25 mouse cellular contexts compared by ENCODE assay signal in genomic region chr2:93011465-93011864, GRCm38 (mm10).
"Had no signal": no experiment of that assay in that cellular context is flagged by ENCODE, and none has a peak within 500 bp of the region (broad histone marks: within the 10 kb centered on the region; RNA-seq: fewer than 3 reads in every experiment).

No protein-coding gene starts in this region.

- ATAC-seq: forebrain, embryonic 13.5 days; forebrain, embryonic 14.5 days; forebrain, embryonic 15.5 days; forebrain, embryonic 16.5 days; forebrain, postnatal 0 days had no signal

- DNase-seq: cerebellum, postnatal 14 days; cerebellum, postnatal 25 days; cerebellum, postnatal 36 days; embryo, embryonic 11 days; forebrain, postnatal 0 days; gastrocnemius, adult 2 months; gastrocnemius, postnatal 10 days; gastrocnemius, postnatal 14 days; gastrocnemius, postnatal 25 days; gastrocnemius, postnatal 36 days; heart, adult 11 months; heart, adult 18-20 months; heart, adult 2 months had no signal

- H3K9me3 ChIP-seq: embryonic facial prominence, embryonic 10.5 days; embryonic facial prominence, embryonic 12.5 days; embryonic facial prominence, embryonic 13.5 days; embryonic facial prominence, embryonic 15.5 days; forebrain, embryonic 10.5 days; forebrain, embryonic 12.5 days; forebrain, embryonic 13.5 days; forebrain, embryonic 15.5 days; heart, embryonic 10.5 days had no signal

- H3K27me3 ChIP-seq: embryonic facial prominence, embryonic 12.5 days; embryonic facial prominence, embryonic 13.5 days; embryonic facial prominence, embryonic 15.5 days; forebrain, embryonic 13.5 days; forebrain, embryonic 15.5 days had no signal

- H3K4me3 ChIP-seq: embryonic facial prominence, embryonic 10.5 days; embryonic facial prominence, embryonic 12.5 days; embryonic facial prominence, embryonic 13.5 days; embryonic facial prominence, embryonic 15.5 days; erythroblast, embryonic 14.5 days; forebrain, embryonic 10.5 days; forebrain, embryonic 12.5 days; forebrain, embryonic 13.5 days; forebrain, embryonic 15.5 days; gastrocnemius, adult 2 months; heart, adult 2 months; heart, embryonic 10.5 days had no signal
